Mouse (Mus musculus): Measurements from ENCODE around the gene Nmd3. TPM values are rescaled to one million over a fixed set of nuclear protein-coding genes. Genes with fewer than 3 reads are reported as not detected.
A peak's percentile ranks its signal among the peaks of the same experiment; 100 is the strongest.

Gene Nmd3
- polyA plus RNA-seq (2015; fragmentation: Nextera tagmentation; extraction: Ambion mirVana): 130 and 135 TPM in 2 replicates

DNA sequence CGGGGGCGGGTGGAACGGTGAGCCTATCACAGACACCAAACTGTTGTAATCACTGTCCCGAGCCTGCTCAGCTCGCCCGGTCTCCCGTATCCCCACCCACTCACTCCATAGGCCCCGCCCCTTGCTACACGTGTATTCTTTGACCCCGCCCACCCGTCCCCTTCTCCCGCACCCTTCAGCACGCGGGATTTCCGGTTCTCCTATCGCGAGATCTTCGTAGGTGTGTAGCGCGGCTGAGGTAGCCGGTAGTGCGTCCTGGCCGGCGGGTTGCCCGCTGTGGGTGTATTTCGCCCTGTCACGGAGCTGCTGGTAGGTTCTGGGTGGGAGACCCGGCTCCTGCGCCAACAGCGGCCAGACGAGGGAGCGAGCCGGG is at the start of gene Nmd3:
Nmd3 (plus strand) TSS at position 172 of the 373 bp plus-strand sequence.
- peak within 1 kb of the TSS; percentile 93 for H3K27ac ChIP-seq
- DNase-seq (ENCODE audit: low spot score) (peak; percentile 98), ATAC-seq (replicated peaks; ENCODE audit: low FRiP score, low read depth) (peak; percentile 97)
- H3K27me3 ChIP-seq (ENCODE audit: insufficient read depth, low read length): no peaks in the 10 kb centered on the region
- H3K4me3 ChIP-seq (replicated peaks; ENCODE audit: low read depth, low read length): peak within 1 kb of the TSS; percentile 77
- under 1% methylated on average over 33 of the region's 33 CpGs for WGBS
- H3K4me1 ChIP-seq (replicated peaks; ENCODE audit: insufficient read depth, low read length): peaks cover 10% of the 10 kb centered on the region; the same call in 1 of the 2 replicates
- H3K36me3 ChIP-seq (ENCODE audit: insufficient read depth, low read length): no peaks in the 10 kb centered on the region
- H3K9me3 ChIP-seq (replicated peaks; ENCODE audit: low read length): no peaks in the 10 kb centered on the region
- no peak for TF ChIP-seq CTCF (IDR thresholded peaks at IDR 0.05; ENCODE audit: low read depth)
- H3K9ac ChIP-seq (ENCODE audit: low read depth, low read length): peak within 1 kb of the TSS; percentile 94
- H3K4me2 ChIP-seq (ENCODE audit: low read length): peak within 1 kb of the TSS; percentile 78

DNA sequence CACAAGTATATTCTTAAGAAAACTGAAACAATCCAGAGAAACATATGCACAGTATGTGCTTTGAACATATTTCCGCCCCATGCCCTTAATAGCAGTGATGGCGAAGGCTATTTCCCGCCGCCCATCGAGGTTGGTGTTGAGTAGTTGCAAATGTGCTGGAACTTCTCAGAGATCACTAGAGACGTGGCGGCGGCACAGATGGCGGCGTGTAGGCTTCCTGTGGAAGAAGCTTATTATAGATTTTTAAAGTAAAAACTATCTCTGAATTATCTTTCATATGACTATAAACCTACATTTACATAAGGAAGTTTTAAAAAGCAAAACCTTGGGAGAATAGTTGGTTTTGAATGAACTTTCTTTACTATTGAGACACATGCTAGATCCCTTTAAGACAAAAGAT is 48.4 kb upstream of the Nmd3 start:
- no peak overlapping the region for H3K27ac ChIP-seq
- H3K9ac ChIP-seq (ENCODE audit: low read depth, low read length): no peak overlapping the region
- no peaks in the 10 kb centered on the region for H3K36me3 ChIP-seq (ENCODE audit: insufficient read depth, low read length)
- H3K4me1 ChIP-seq (replicated peaks; ENCODE audit: insufficient read depth, low read length): no peaks in the 10 kb centered on the region
- no peak for ATAC-seq (replicated peaks; ENCODE audit: low FRiP score, low read depth)
- 93% methylated on average over 10 of the region's 10 CpGs for WGBS
- DNase-seq (ENCODE audit: low spot score): no peak
- no peak overlapping the region for H3K4me3 ChIP-seq (replicated peaks; ENCODE audit: low read depth, low read length)
- no peaks in the 10 kb centered on the region for H3K27me3 ChIP-seq (ENCODE audit: insufficient read depth, low read length)
- no peak overlapping the region for H3K4me2 ChIP-seq (ENCODE audit: low read length)
- no peaks in the 10 kb centered on the region for H3K9me3 ChIP-seq (replicated peaks; ENCODE audit: low read length)
- TF ChIP-seq CTCF (IDR thresholded peaks at IDR 0.05; ENCODE audit: low read depth): no peak

DNA sequence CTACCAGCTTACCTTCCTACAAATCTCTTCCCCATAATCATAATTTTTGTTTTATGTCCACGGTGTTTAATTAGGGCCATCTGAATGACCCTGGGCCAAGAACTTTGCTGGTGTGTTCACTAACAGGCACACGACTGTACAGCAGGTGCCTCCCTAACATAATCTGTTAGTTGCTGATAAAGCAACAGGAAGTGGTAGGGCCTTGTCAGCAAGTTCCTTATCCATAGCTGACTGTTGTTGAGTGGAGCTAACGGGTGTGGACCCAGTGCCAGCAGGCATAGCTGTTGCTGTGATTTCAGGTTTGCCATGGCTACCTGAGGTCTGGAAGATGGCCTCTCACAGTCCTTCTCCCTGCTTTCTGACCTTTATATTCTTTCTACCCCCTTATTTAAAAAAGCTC is 47.6 kb upstream of the Nmd3 start:
- ATAC-seq (replicated peaks; ENCODE audit: low FRiP score, low read depth) (no peak), DNase-seq (ENCODE audit: low spot score) (no peak)
- H3K9me3 ChIP-seq (replicated peaks; ENCODE audit: low read length): no peaks in the 10 kb centered on the region
- no peak for TF ChIP-seq CTCF (IDR thresholded peaks at IDR 0.05; ENCODE audit: low read depth)
- H3K4me1 ChIP-seq (replicated peaks; ENCODE audit: insufficient read depth, low read length): no peaks in the 10 kb centered on the region
- no peaks in the 10 kb centered on the region for H3K36me3 ChIP-seq (ENCODE audit: insufficient read depth, low read length)
- H3K27me3 ChIP-seq (ENCODE audit: insufficient read depth, low read length): no peaks in the 10 kb centered on the region
- no peak overlapping the region for H3K4me3 ChIP-seq (replicated peaks; ENCODE audit: low read depth, low read length)
- H3K27ac ChIP-seq: no peak overlapping the region
- H3K4me2 ChIP-seq (ENCODE audit: low read length): no peak overlapping the region
- WGBS: 71% methylated on average over 3 of the region's 3 CpGs
- no peak overlapping the region for H3K9ac ChIP-seq (ENCODE audit: low read depth, low read length)

DNA sequence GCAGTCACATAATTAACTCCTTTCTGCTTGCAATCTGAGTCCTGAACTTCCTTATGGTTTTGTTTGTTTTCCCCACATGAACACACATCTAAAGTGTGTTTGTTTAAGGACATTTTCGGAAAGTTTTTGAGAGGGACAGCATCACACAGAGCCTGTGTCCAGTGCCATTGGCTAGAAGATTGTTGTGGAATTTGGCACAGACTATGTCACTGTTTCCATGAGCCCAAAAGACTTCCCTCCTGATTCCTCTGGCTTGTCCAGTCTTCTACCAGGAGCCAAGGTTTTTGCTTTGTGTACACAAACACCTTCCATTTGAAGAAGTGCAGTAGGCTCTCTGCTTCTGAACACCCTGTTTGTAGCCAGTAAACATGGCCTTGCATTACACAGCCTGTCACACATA is 32.0 kb upstream of the Nmd3 start:
- Histone ChIP-seq H3K27ac (no peak overlapping the region), H3K36me3 (ENCODE audit: insufficient read depth, low read length) (no peaks in the 10 kb centered on the region), H3K9me3 (replicated peaks; ENCODE audit: low read length) (no peaks in the 10 kb centered on the region), H3K27me3 (ENCODE audit: insufficient read depth, low read length) (no peaks in the 10 kb centered on the region), H3K4me1 (replicated peaks; ENCODE audit: insufficient read depth, low read length) (no peaks in the 10 kb centered on the region), H3K4me2 (ENCODE audit: low read length) (no peak overlapping the region), H3K4me3 (replicated peaks; ENCODE audit: low read depth, low read length) (no peak overlapping the region), H3K9ac (ENCODE audit: low read depth, low read length) (no peak overlapping the region)
- DNase-seq (ENCODE audit: low spot score) (no peak), ATAC-seq (replicated peaks; ENCODE audit: low FRiP score, low read depth) (no peak)
- WGBS: 49% methylated on average over 1 of the region's 1 CpGs
- TF ChIP-seq CTCF (IDR thresholded peaks at IDR 0.05; ENCODE audit: low read depth): no peak

GRCm38 (mm10) chr3:69690939-69691338 is 30.8 kb upstream of the Nmd3 start:
- no peak for TF ChIP-seq CTCF (IDR thresholded peaks at IDR 0.05; ENCODE audit: low read depth)
- no peak overlapping the region for H3K27ac ChIP-seq
- no peak for ATAC-seq (replicated peaks; ENCODE audit: low FRiP score, low read depth)
- H3K36me3 ChIP-seq (ENCODE audit: insufficient read depth, low read length): no peaks in the 10 kb centered on the region
- H3K27me3 ChIP-seq (ENCODE audit: insufficient read depth, low read length): no peaks in the 10 kb centered on the region
- H3K4me2 ChIP-seq (ENCODE audit: low read length): no peak overlapping the region
- no peak overlapping the region for H3K9ac ChIP-seq (ENCODE audit: low read depth, low read length)
- no peaks in the 10 kb centered on the region for H3K4me1 ChIP-seq (replicated peaks; ENCODE audit: insufficient read depth, low read length)
- WGBS: 94% methylated on average over 2 of the region's 2 CpGs
- no peak overlapping the region for H3K4me3 ChIP-seq (replicated peaks; ENCODE audit: low read depth, low read length)
- DNase-seq (ENCODE audit: low spot score): no peak
- H3K9me3 ChIP-seq (replicated peaks; ENCODE audit: low read length): no peaks in the 10 kb centered on the region

DNA sequence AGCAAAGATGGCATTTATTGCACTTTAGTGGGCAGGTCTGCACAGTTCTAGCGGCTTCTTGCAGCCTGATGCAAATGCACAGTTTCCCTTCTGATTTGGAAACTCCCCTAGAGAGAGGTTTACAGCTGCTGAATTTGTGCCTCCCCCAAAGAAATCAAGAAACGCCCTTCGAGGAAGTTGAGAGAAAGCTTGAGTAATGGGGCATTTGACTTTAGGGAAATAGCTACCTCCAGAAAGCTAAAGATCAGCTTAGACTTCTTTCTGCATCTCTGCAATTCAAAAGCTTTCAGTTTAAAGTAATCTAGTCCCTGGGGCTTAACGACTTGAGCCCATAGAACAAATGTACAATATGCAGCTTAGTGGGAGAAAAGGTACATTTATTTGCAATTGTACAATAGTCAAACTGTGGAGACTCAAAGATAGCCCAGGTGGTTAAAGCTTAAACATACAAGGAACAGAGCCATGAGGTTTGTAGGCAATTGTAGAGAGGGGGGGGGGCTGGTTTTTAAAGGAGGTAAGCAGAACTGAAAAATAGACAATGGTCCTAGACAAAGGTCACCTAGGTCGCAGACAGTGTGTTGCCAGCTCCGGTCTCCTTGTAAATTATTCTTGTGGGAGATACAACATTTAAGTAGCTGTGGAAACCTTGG is 21.8 kb upstream of the Nmd3 start:
- DNase-seq (ENCODE audit: low spot score): no peak
- 43% methylated on average over 6 of the region's 6 CpGs for WGBS

DNA sequence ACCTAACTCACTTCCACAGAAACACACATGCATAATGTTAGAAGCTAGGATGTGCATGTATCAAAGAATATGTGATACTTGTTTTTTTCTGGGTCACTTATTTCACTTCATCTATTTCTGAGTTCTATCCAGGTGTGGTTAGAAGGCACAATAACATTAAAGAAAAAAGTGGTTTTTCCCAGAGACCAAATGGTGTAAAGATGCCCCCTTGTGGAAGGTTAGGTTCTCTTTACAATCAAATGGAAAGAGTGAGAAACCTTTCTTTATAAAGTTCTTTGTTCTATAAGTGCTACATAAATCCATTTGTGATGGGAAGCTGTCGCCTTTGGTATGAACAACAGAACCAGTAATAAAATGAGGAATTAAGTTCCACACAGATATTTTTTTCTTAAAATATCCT is 19.9 kb upstream of the Nmd3 start:
- Histone ChIP-seq H3K9me3 (replicated peaks; ENCODE audit: low read length) (no peaks in the 10 kb centered on the region), H3K4me1 (replicated peaks; ENCODE audit: insufficient read depth, low read length) (no peaks in the 10 kb centered on the region), H3K4me3 (replicated peaks; ENCODE audit: low read depth, low read length) (no peak overlapping the region), H3K27me3 (ENCODE audit: insufficient read depth, low read length) (no peaks in the 10 kb centered on the region), H3K36me3 (ENCODE audit: insufficient read depth, low read length) (no peaks in the 10 kb centered on the region), H3K27ac (no peak overlapping the region), H3K4me2 (ENCODE audit: low read length) (no peak overlapping the region), H3K9ac (ENCODE audit: low read depth, low read length) (no peak overlapping the region)
- no peak for ATAC-seq (replicated peaks; ENCODE audit: low FRiP score, low read depth)
- DNase-seq (ENCODE audit: low spot score): peak; percentile 58
- 36% methylated on average over 1 of the region's 1 CpGs for WGBS
- peak; percentile 70 for TF ChIP-seq CTCF (IDR thresholded peaks at IDR 0.05; ENCODE audit: low read depth)

More for the DNA sequence above, 21.8 kb upstream of the Nmd3 start:
- no peaks in the 10 kb centered on the region for H3K36me3 ChIP-seq (ENCODE audit: insufficient read depth, low read length)
- no peak overlapping the region for H3K27ac ChIP-seq
- no peaks in the 10 kb centered on the region for H3K27me3 ChIP-seq (ENCODE audit: insufficient read depth, low read length)
- no peaks in the 10 kb centered on the region for H3K4me1 ChIP-seq (replicated peaks; ENCODE audit: insufficient read depth, low read length)
- no peak overlapping the region for H3K4me3 ChIP-seq (replicated peaks; ENCODE audit: low read depth, low read length)
- no peak for TF ChIP-seq CTCF (IDR thresholded peaks at IDR 0.05; ENCODE audit: low read depth)
- no peak overlapping the region for H3K9ac ChIP-seq (ENCODE audit: low read depth, low read length)
- H3K9me3 ChIP-seq (replicated peaks; ENCODE audit: low read length): no peaks in the 10 kb centered on the region
- no peak for ATAC-seq (replicated peaks; ENCODE audit: low FRiP score, low read depth)
- H3K4me2 ChIP-seq (ENCODE audit: low read length): no peak overlapping the region
